Mouse (Mus musculus): ENCODE data around the gene Rnf13.

DNA sequence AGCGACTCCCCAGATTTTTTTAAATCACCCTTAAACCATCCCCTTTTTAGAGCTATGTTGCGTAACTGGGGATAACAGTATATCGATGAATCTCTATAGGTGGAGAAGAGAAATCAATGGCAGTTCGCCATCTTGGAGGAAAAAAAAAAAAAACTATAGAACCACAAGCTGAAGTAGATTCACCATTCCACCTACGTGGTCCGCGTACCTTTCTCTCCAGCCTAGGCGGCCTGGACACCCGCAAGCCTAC lies 110.7 kb downstream of the Rnf13 start:
- no peak for TF ChIP-seq CTCF (conservative IDR thresholded peaks at IDR 0.05; ENCODE audit: insufficient read depth, insufficient read length, low read depth, low read length)
- no peak for TF ChIP-seq POLR2A (IDR thresholded peaks at IDR 0.05; ENCODE audit: low read depth, low read length)

Data from kidney, adult 2 months (tissue).